Mouse (Mus musculus) MN1 (cell line): ENCODE data around the gene Olfr1126.
"Not testable (repeated sequence)": the region's sequence is repeated elsewhere in the genome, so short reads cannot be mapped to it uniquely, and the experiment has no call there.

Experiments
- DNase-seq: peaks from one replicate; pipeline ENCODE4 v3.0.0-alpha.2; 2016; ENCODE audit warnings: low spot score

Olfr1126 gene

GRCm38 (mm10) chr2:87453662-87454061, at the start of gene Olfr1126:
Olfr1126 (plus strand) TSS chr2:87453962.
- DNase-seq, result no peak

DNA sequence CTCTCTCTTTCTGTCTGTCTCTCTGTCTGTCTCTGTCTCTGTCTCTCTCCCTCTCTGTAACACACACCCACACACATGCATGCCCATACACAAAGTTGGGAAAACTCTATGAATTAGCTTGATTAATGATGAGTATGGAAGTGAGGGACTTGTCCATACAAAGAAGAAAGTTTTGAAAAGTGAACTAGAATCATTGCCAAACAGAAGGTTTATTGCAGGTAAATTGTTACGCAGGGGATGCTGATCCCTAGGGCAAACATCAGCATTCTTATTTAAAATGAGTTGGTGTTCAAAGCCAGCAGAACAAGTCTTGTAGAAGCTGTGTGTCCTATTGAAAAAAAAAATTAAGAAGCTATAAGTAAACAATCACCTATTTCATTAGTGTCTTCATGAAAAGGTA, 37.4 kb upstream of the Olfr1126 start, which contains the start of gene Olfr1123:
TSS of gene Olfr1123 (plus strand) at position 301 of the 400 bp plus-strand sequence.
- no peak for DNase-seq

DNA sequence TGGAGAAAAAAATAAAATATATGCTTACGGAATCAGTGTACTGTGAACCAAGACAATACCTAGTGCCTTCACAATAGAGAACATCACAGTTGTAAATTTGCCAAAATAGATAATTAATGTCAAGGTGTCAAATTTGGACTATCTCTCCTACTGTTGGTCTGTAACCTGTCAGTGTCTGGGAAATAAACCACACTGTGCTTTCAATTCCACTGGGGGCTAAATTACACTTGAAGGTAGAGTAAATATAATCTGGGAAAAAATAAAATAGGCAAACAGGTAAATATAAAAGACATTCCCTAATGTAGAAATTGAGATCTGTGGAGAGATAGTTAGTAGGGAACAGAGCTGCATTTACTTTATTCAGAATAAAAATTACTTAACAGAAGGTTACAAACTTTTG, 23.8 kb upstream of the Olfr1126 start, which contains the start of gene Olfr1124:
TSS of gene Olfr1124 (plus strand) at position 301 of the 400 bp plus-strand sequence.
- no peak for DNase-seq

- DNase-seq, result no peak
These were observed 16.0 kb upstream of the Olfr1126 start for GRCm38 (mm10) chr2:87437731-87438130.

DNA sequence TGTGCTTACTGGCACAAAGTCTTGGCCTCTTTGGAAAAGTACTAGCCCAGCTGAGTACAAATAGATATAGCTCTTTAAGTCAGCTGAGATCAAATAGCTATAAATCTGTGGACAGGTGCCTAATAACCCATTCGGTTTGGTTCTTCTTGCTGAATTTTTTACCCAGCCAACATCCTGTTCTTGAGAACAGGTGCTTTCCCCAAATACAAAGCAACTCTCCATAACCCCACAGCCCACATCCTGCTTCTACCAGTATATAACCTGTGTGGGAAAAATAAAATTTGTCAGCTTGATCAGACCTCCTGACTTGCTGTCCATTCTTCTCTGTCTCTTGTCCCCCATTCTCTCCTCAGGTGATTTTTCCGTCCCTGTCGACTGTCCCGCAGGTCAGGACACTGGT, 8.0 kb downstream of the Olfr1126 start:
- DNase-seq, result no peak

GRCm38 (mm10) chr2:87480207-87480606, 26.4 kb downstream of the Olfr1126 start:
- DNase-seq, result no peak

- DNase-seq, result no peak
These were observed 27.4 kb downstream of the Olfr1126 start for GRCm38 (mm10) chr2:87481158-87481557.

GRCm38 (mm10) chr2:87482276-87482675, 28.5 kb downstream of the Olfr1126 start:
- DNase-seq, result no peak

- not testable (repeated sequence) for DNase-seq
These were observed 43.2 kb downstream of the Olfr1126 start, which contains the start of gene Pramel7 for GRCm38 (mm10) chr2:87496993-87497392. Pramel7 (minus strand) TSS chr2:87497093.

DNA sequence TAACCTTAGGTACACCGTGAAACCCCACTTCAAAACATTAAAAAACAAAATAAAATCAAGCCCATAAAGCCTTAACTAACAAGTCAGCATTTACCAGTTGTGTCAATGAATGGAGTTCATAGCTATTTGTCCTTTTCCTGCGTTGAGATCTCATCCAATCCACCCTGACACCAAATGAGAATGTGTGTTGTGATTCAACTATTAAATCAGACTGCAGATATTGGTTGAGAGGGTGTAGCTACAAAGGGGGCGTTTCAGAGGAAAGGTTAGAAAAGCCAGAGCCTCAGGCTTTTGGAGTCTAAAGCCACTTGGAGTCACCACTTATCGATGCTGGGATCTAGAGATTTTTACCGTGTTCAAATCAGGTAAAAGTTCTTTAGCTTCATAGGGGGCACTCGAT, 52.5 kb downstream of the Olfr1126 start, which contains the start of gene Pramel6:
TSS of gene Pramel6 (plus strand) at position 301 of the 400 bp plus-strand sequence.
- DNase-seq, result no peak
